Mouse (Mus musculus) hindbrain, embryonic 13.5 days (tissue): ENCODE measurements around the gene Pex19. TPM values are rescaled to one million over a fixed set of nuclear protein-coding genes. Genes with fewer than 3 reads are reported as not detected.

Source experiments
- ATAC-seq: fragments of 200-750 bp; cut with Nextera tagmentation; 2 replicates; pipeline ENCODE4 v1.8.0; 2017; ENCODE audit warnings: moderate TSS enrichment; ENCODE audit not compliant: low FRiP score
- H3K27ac ChIP-seq: fragments of 300-500 bp; sonication (generic); 2 replicates; pipeline ENCODE4 v1.5.1; 2015; ENCODE audit warnings: inconsistent platforms, mild to moderate bottlenecking, moderate library complexity
- H3K27me3 ChIP-seq: fragments of 300-500 bp; sonication (generic); 2 replicates; pipeline ENCODE4 v1.6.1; 2015; ENCODE audit warnings: mild to moderate bottlenecking, inconsistent platforms
- H3K36me3 ChIP-seq: fragments of 300-500 bp; sonication (generic); 2 replicates; pipeline ENCODE4 v1.6.1; 2015; ENCODE audit warnings: mild to moderate bottlenecking, inconsistent platforms
- H3K4me1 ChIP-seq: fragments of 300-500 bp; sonication (generic); replicated peaks from 2 replicates; pipeline ENCODE4 v1.6.1; 2015; ENCODE audit warnings: inconsistent platforms
- H3K4me2 ChIP-seq: fragments of 300-500 bp; sonication (generic); 2 replicates; pipeline ENCODE4 v1.6.1; 2015; ENCODE audit warnings: inconsistent platforms, mild to moderate bottlenecking, moderate library complexity
- H3K4me3 ChIP-seq: fragments of 300-500 bp; sonication (generic); 2 replicates; pipeline ENCODE4 v1.5.1; 2015; ENCODE audit warnings: mild to moderate bottlenecking, inconsistent platforms
- H3K9ac ChIP-seq: fragments of 300-500 bp; sonication (generic); 2 replicates; pipeline ENCODE4 v1.6.1; 2015; ENCODE audit warnings: mild to moderate bottlenecking, inconsistent platforms
- H3K9me3 ChIP-seq: fragments of 300-500 bp; sonication (generic); 2 replicates; pipeline ENCODE4 v1.6.1; 2016; ENCODE audit warnings: inconsistent platforms
- WGBS: fragments of 180-500 bp; shearing (Covaris S2); methylation state at CpG from one replicate; pipeline ENCODE4 v1.1.7; 2015; 5-methylcytosine and 5-hydroxymethylcytosine counted together
- polyA plus RNA-seq: library from polyadenylated mRNA; unstranded; fragments of >200 nt; fragmentation: Nextera tagmentation; extraction: Ambion mirVana; gene quantifications from 2 replicates; pipeline ENCODE4 v1.2.1, GENCODE M21; 2015

Gene Pex19
- polyA plus RNA-seq, 1 experiment from 2014 or later: 163 TPM

DNA sequence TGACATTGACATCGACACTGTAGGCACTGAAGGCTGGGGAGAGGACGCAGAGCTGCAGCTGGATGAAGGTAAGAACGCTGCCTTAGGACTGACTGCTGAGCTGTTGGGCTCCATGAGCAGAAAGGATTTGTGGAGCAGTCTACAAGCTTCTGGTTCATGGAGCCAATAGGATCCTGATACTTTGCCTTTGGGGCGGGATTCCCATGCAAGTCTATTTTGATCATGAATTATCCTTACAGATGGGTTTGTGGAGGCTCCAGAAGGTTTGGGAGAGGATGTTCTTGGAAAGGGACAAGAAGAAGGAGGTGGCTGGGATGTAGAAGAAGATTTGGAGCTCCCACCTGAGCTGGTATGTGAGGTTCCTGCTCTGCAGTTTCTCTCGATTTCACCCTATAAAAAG is 9.6 kb upstream of the Pex19 start:
- Histone ChIP-seq H3K4me3 (no peak overlapping the region), H3K36me3 (peaks cover 98% of the 10 kb centered on the region), H3K9me3 (no peaks in the 10 kb centered on the region), H3K27me3 (no peaks in the 10 kb centered on the region), H3K4me1 (no peaks in the 10 kb centered on the region), H3K27ac (no peak overlapping the region), H3K4me2 (no peak overlapping the region), H3K9ac (no peak overlapping the region)
- no peak for ATAC-seq
- WGBS: 91% methylated on average over 5 of the region's 5 CpGs

GRCm38 (mm10) chr1:172119100-172119499 is 7.5 kb upstream of the Pex19 start:
- WGBS: 89% methylated on average over 6 of the region's 6 CpGs
- H3K4me3 ChIP-seq: no peak overlapping the region
- H3K4me2 ChIP-seq: no peak overlapping the region
- no peaks in the 10 kb centered on the region for H3K27me3 ChIP-seq
- ATAC-seq: no peak
- peaks cover 94% of the 10 kb centered on the region for H3K36me3 ChIP-seq
- no peaks in the 10 kb centered on the region for H3K4me1 ChIP-seq
- no peak overlapping the region for H3K9ac ChIP-seq
- H3K27ac ChIP-seq: no peak overlapping the region
- no peaks in the 10 kb centered on the region for H3K9me3 ChIP-seq

DNA sequence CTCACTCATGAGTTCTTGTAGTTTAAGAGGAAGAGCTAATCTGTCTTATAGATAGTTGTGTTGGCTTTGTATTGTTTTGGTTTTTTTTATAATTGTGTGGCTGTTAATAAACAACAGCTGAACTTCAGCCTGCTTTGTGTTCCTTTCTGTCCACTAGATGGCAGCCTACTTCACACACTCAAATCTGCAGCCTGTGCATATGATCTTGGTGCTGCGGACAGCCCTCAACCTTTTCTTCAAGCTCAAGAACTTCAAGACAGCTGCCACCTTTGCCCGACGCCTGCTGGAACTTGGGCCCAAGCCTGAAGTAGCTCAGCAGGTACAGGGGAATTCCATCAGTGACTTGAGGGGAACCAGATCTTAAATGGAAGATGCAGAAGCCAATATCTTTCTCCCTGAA is 6.8 kb upstream of the Pex19 start:
- ATAC-seq: peak; percentile 48; the same call in 1 of the 2 replicates
- WGBS: 42% methylated on average over 3 of the region's 3 CpGs
- Histone ChIP-seq H3K27me3 (no peaks in the 10 kb centered on the region), H3K4me2 (no peak overlapping the region), H3K4me1 (no peaks in the 10 kb centered on the region), H3K9ac (no peak overlapping the region), H3K4me3 (no peak overlapping the region), H3K27ac (no peak overlapping the region), H3K36me3 (peaks cover 88% of the 10 kb centered on the region), H3K9me3 (no peaks in the 10 kb centered on the region)

- WGBS: 84% methylated on average over 2 of the region's 2 CpGs
- Histone ChIP-seq H3K4me1 (peaks cover 12% of the 10 kb centered on the region), H3K9me3 (no peaks in the 10 kb centered on the region), H3K4me3 (no peak overlapping the region), H3K4me2 (no peak overlapping the region), H3K27ac (no peak overlapping the region), H3K36me3 (peaks cover 58% of the 10 kb centered on the region), H3K9ac (no peak overlapping the region), H3K27me3 (no peaks in the 10 kb centered on the region)
- no peak for ATAC-seq
Observed at GRCm38 (mm10) chr1:172122671-172123070, 3.9 kb upstream of the Pex19 start.

DNA sequence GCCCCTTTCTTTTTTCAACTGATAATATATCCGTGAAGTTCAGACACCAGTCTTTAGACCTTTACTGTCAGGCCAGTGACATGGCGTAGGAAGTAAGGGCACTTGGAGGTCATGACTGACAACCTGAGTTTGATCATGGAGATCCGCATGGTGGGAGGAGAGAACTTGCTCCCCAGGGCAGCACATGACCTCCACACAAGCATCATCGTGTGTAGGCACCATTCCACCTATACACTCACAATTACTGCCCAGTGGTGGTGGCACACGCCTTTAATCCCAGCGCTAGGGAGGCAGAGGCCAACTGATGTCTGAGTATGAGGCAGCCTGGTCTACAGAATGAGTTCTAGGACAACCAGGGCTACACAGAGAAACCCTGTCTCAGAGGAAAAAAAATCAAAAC is 2.0 kb upstream of the Pex19 start:
- Histone ChIP-seq H3K4me1 (peaks cover 22% of the 10 kb centered on the region), H3K27me3 (no peaks in the 10 kb centered on the region), H3K4me2 (no peak overlapping the region), H3K4me3 (no peak overlapping the region), H3K36me3 (peaks cover 51% of the 10 kb centered on the region), H3K9me3 (no peaks in the 10 kb centered on the region), H3K9ac (no peak overlapping the region), H3K27ac (no peak overlapping the region)
- WGBS: 80% methylated on average over 6 of the region's 6 CpGs
- no peak for ATAC-seq

- H3K4me1 ChIP-seq: peaks cover 22% of the 10 kb centered on the region
- peak overlapping the region; percentile 77 for H3K4me2 ChIP-seq
- H3K27me3 ChIP-seq: no peaks in the 10 kb centered on the region
- H3K36me3 ChIP-seq: peaks cover 51% of the 10 kb centered on the region
- H3K27ac ChIP-seq: no peak overlapping the region
- peak overlapping the region; percentile 81 for H3K4me3 ChIP-seq
- no peaks in the 10 kb centered on the region for H3K9me3 ChIP-seq
- ATAC-seq: no peak
- WGBS: 53% methylated on average over 5 of the region's 5 CpGs
- peak overlapping the region; percentile 89 for H3K9ac ChIP-seq
Observed at GRCm38 (mm10) chr1:172127487-172127886, 932 bp downstream of the Pex19 start.

DNA sequence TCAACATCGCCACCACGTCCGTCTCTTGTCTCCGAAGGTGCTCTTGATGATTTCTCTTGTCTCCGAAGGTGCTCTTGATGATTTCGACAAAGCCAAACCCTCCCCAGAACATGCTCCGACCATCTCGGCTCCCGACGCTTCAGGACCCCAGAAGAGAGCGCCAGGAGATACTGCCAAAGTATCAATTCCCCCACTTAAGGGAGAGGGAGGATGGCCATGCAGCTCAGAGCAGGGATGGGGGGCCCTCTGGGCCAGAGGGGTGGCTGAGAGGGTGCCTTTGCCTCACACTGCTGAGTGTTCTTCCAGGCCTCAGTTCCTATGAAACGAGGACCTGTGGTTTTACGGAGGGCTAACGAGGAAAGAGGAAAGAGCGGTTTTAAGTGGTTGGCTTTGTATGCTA is 2.0 kb downstream of the Pex19 start:
- ATAC-seq: no peak
- Histone ChIP-seq H3K27ac (no peak overlapping the region), H3K9ac (no peak overlapping the region; the same call in 1 of the 2 replicates), H3K4me2 (no peak overlapping the region), H3K4me3 (no peak overlapping the region), H3K36me3 (peaks cover 49% of the 10 kb centered on the region), H3K9me3 (no peaks in the 10 kb centered on the region), H3K4me1 (peaks cover 22% of the 10 kb centered on the region), H3K27me3 (no peaks in the 10 kb centered on the region)
- WGBS: 93% methylated on average over 15 of the region's 15 CpGs

- H3K4me1 ChIP-seq: peaks cover 22% of the 10 kb centered on the region
- peaks cover 55% of the 10 kb centered on the region for H3K36me3 ChIP-seq
- H3K4me2 ChIP-seq: no peak overlapping the region
- no peak for ATAC-seq
- H3K9me3 ChIP-seq: no peaks in the 10 kb centered on the region
- no peak overlapping the region for H3K27ac ChIP-seq
- no peak overlapping the region for H3K9ac ChIP-seq
- no peaks in the 10 kb centered on the region for H3K27me3 ChIP-seq
- WGBS: 56% methylated on average over 2 of the region's 2 CpGs
- no peak overlapping the region for H3K4me3 ChIP-seq
Observed at GRCm38 (mm10) chr1:172129108-172129507, 2.6 kb downstream of the Pex19 start.

GRCm38 (mm10) chr1:172129780-172130179 is 3.2 kb downstream of the Pex19 start:
- Histone ChIP-seq H3K4me2 (no peak overlapping the region), H3K36me3 (peaks cover 61% of the 10 kb centered on the region), H3K9me3 (no peaks in the 10 kb centered on the region), H3K4me1 (peaks cover 22% of the 10 kb centered on the region), H3K27me3 (no peaks in the 10 kb centered on the region), H3K4me3 (no peak overlapping the region), H3K9ac (no peak overlapping the region), H3K27ac (no peak overlapping the region)
- no peak for ATAC-seq
- 95% methylated on average over 5 of the region's 5 CpGs for WGBS

DNA sequence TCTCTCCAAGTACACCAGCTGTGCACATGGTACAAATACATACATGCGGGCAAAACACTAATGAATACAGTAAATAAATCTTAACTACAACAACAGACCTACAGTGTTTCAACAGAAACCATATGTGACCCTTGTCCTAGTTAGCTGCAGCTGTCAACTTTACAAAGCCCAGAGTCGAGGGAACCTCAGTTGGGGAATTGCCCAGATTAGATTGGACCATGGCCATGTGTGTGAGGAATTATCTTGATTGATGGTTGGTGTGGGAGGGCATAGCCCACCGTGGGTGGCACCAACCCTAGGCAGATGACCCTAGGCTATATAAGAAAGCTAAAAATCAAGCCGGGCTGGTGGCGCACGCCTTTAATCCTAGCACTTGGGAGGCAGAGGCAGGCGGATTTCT is 5.8 kb downstream of the Pex19 start:
- no peaks in the 10 kb centered on the region for H3K9me3 ChIP-seq
- peaks cover 78% of the 10 kb centered on the region for H3K36me3 ChIP-seq
- ATAC-seq: no peak
- H3K4me3 ChIP-seq: no peak overlapping the region
- 88% methylated on average over 7 of the region's 7 CpGs for WGBS
- peaks cover 14% of the 10 kb centered on the region for H3K4me1 ChIP-seq
- no peak overlapping the region for H3K4me2 ChIP-seq
- no peaks in the 10 kb centered on the region for H3K27me3 ChIP-seq
- H3K9ac ChIP-seq: no peak overlapping the region
- H3K27ac ChIP-seq: no peak overlapping the region

- no peaks in the 10 kb centered on the region for H3K9me3 ChIP-seq
- H3K36me3 ChIP-seq: peaks cover 75% of the 10 kb centered on the region
- no peak overlapping the region for H3K9ac ChIP-seq
- H3K4me3 ChIP-seq: no peak overlapping the region
- 0 out of 2 replicates have a peak, but pooled peaks cover 2% of the 10 kb centered on the region for H3K4me1 ChIP-seq
- H3K27ac ChIP-seq: no peak overlapping the region
- ATAC-seq: no peak
- no peaks in the 10 kb centered on the region for H3K27me3 ChIP-seq
- no peak overlapping the region for H3K4me2 ChIP-seq
- WGBS: 93% methylated on average over 7 of the region's 7 CpGs
Observed at GRCm38 (mm10) chr1:172133535-172133934, 7.0 kb downstream of the Pex19 start.

DNA sequence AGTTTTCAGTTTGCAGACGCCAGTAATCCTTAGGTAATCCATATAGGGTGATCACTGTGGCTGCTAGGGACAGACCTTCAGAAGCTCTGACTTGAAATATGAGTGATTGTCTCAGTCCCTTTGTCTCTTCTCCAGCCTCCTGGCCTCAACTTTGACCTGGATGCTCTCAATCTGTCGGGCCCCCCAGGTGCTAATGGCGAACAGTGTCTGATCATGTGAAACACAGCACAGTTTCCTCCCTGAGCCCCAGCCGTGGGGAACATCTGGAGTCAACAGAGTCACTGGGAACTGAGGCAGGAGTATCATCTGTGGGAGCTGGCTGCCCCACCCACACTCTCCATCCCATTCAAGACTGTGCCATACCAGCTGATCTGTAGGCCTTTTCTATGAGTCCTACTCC is 7.5 kb downstream of the Pex19 start:
- peaks cover 71% of the 10 kb centered on the region for H3K36me3 ChIP-seq
- no peak for ATAC-seq
- no peaks in the 10 kb centered on the region for H3K9me3 ChIP-seq
- no peak overlapping the region for H3K4me2 ChIP-seq
- H3K9ac ChIP-seq: no peak overlapping the region
- H3K4me3 ChIP-seq: no peak overlapping the region
- H3K27ac ChIP-seq: no peak overlapping the region
- H3K27me3 ChIP-seq: no peaks in the 10 kb centered on the region
- WGBS: 88% methylated on average over 4 of the region's 4 CpGs
- H3K4me1 ChIP-seq: no peaks in the 10 kb centered on the region

DNA sequence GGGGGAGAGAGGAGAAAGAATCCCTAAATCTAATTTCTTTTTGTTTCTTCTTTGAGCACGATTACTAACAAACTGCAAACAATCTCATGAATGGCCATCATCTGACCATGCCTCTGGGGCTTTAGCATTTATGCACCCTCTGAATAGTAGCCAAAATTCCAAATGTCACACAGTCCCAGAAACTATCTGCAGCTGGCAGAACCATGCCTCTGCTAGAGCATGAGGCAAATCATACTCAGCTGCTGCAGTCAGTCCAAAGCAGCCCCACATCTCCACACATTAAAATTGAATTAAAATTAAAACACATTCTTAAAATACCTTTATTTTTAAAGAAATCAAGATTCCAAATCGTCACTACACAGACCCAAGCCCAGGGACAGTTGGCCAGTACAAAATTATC is 13.6 kb downstream of the Pex19 start:
- Histone ChIP-seq H3K4me2 (no peak overlapping the region), H3K4me3 (no peak overlapping the region), H3K27ac (no peak overlapping the region), H3K4me1 (no peaks in the 10 kb centered on the region), H3K9ac (no peak overlapping the region), H3K27me3 (no peaks in the 10 kb centered on the region), H3K36me3 (peaks cover 12% of the 10 kb centered on the region), H3K9me3 (no peaks in the 10 kb centered on the region)
- 84% methylated on average over 2 of the region's 2 CpGs for WGBS
- ATAC-seq: no peak

DNA sequence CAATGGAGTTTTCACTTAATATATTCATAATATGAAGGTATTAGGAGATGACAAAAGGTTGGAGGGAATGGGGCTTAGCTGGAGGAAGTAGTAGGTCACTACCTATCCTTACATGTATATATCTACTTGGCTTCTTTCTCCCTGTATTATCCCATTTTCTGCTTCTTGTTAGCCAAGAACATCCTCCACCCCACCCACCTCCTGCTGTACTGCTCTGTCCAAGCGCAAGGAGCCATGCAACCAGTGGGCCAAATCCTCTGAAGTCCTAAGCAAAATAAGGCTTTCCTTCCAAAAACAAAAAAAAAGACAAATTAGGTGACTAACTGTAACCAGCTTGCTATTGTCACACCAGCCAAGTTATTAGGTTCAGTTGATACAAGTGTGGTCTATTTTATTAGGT is 14.3 kb downstream of the Pex19 start:
- ATAC-seq: no peak
- Histone ChIP-seq H3K4me3 (no peak overlapping the region), H3K4me1 (no peaks in the 10 kb centered on the region), H3K27me3 (no peaks in the 10 kb centered on the region), H3K27ac (no peak overlapping the region), H3K4me2 (no peak overlapping the region), H3K9ac (no peak overlapping the region), H3K9me3 (no peaks in the 10 kb centered on the region), H3K36me3 (peaks cover 7% of the 10 kb centered on the region)
- whole genome bisulfite sequencing: 87% methylated on average over 1 of the region's 1 CpGs
